Comparison of ENCODE assay signal across 1 mouse cellular context in the genomic region with DNA sequence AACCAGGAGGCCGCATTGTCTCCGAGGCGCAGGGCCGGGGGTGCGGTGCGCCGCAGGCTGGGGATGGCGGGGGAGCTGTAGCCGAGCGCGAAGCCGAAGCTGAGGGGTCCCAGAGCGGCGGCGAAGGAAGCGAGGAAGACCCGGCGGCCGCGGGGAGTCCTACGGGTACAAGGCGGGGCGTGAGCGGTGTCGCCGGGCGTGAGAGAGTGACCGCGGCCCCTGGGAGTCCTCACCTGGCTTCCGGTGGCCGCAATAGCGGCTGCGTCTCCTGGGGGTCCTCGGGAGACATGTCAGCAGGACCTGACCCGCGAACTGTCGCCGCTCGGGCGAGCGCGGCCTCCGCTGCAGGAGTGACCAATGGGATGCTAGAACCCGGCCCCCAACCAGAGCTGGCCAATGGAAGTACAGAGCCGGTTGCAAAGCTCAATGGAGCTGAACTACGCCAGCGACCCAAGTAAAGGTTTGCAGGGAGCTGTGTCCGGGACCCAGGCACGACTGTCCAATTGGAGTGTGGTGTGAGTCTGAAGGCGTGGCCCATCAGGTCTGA.
TF ChIP-seq lines count a peak whose summit lies in the region.

Gene Slc2a8 (minus strand): TSS at position 359 of the 547 bp plus-strand sequence.

TF ChIP-seq in MEL, 35 proteins besides CTCF, POLR2A, EP300 and RAD21 (continued from another document):
- TF ChIP-seq SIN3A (IDR thresholded peaks at IDR 0.05; ENCODE audit: low read length) (no peak; the same call in 1 of the 2 replicates), CHD2 (IDR thresholded peaks at IDR 0.05; ENCODE audit: low read length) (peak; percentile 57), RCOR1 (IDR thresholded peaks at IDR 0.05; ENCODE audit: low read depth, low read length) (no peak), BHLHE40 (IDR thresholded peaks at IDR 0.05; ENCODE audit: borderline replicate concordance, low read depth, low read length) (no peak), MYC (IDR thresholded peaks at IDR 0.05; ENCODE audit: low read depth, low read length) (no peak), TAL1 (IDR thresholded peaks at IDR 0.05; ENCODE audit: low read length) (no peak), MAZ (IDR thresholded peaks at IDR 0.05; ENCODE audit: low read depth, low read length) (0 out of 2 replicates have a peak, but pooled peaks have one; percentile 31), MXI1 (IDR thresholded peaks at IDR 0.05; ENCODE audit: low read depth, low read length) (peak; percentile 35; the same call in 1 of the 2 replicates)
